13 mouse cellular contexts compared by ENCODE assay signal in the genomic region with DNA sequence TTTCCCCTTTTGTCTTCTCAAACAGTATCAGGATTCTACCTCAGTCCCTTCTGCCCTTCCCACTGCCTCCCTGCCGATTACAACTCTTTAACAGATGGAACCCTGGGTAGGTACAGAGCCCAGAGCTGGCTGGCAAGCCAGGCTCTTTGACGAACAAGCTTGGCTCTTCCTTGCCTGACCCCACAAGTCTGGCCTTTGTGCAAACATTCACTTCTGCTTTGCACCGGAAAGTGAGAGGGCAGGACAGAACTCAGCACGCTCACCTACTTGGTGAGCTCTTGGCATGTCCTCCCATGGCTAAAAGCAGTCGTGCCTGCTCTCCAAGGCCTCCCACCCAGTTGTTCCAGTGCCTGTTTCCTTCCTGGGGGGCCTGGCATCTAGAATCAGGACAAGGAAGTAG.
DNase-seq lines count a peak whose midpoint lies in the region; ATAC-seq lines count a peak whose summit lies in the region.
"Had no signal": no experiment of that assay in that cellular context is flagged by ENCODE, and none has a peak within 500 bp of the region (broad histone marks: within the 10 kb centered on the region; RNA-seq: fewer than 3 reads in every experiment).

No protein-coding gene starts in this region.

- peak; percentile 31 for DNase-seq in kidney, adult 9 months
- DNase-seq in kidney, postnatal 14 days = no peak
- DNase-seq in embryonic facial prominence, embryonic 14.5 days (ENCODE audit: low spot score) = peak; percentile 17
- DNase-seq in forebrain, embryonic 10.5 days (ENCODE audit: extremely low spot score, low spot score) = no peak
- DNase-seq in layer of hippocampus, adult 18-20 months (ENCODE audit: low spot score in 2 of 2) = no peak
- DNase-seq: heart, adult 11 months had no signal

- no peaks in the 10 kb centered on the region for H3K27me3 ChIP-seq in embryonic facial prominence, embryonic 14.5 days (replicated peaks; ENCODE audit: control insufficient read depth, insufficient read depth, low read length)
- H3K27me3 ChIP-seq in forebrain, embryonic 10.5 days (ENCODE audit: poor library complexity, severe bottlenecking) = no peaks in the 10 kb centered on the region
- H3K27me3 ChIP-seq: forebrain, embryonic 12.5 days; hindbrain, embryonic 12.5 days had no signal

- H3K4me3 ChIP-seq in embryonic facial prominence, embryonic 14.5 days (ENCODE audit: low read depth, low read length) = no peak overlapping the region
- H3K4me3 ChIP-seq in forebrain, embryonic 10.5 days = no peak overlapping the region
- H3K4me3 ChIP-seq: forebrain, embryonic 12.5 days; hindbrain, embryonic 12.5 days had no signal

- H3K9ac ChIP-seq in embryonic facial prominence, embryonic 14.5 days (ENCODE audit: low read depth, low read length) = no peak overlapping the region
- H3K9ac ChIP-seq: forebrain, embryonic 12.5 days; hindbrain, embryonic 12.5 days had no signal

- H3K4me1 ChIP-seq in embryonic facial prominence, embryonic 14.5 days (ENCODE audit: control insufficient read depth, insufficient read depth, low read length) = no peaks in the 10 kb centered on the region
- peaks cover 24% of the 10 kb centered on the region for H3K4me1 ChIP-seq in forebrain, embryonic 10.5 days

- no peaks in the 10 kb centered on the region for H3K9me3 ChIP-seq in embryonic facial prominence, embryonic 14.5 days (ENCODE audit: control insufficient read depth, low read length)
- no peaks in the 10 kb centered on the region for H3K9me3 ChIP-seq in forebrain, embryonic 10.5 days
- H3K9me3 ChIP-seq: forebrain, embryonic 12.5 days; hindbrain, embryonic 12.5 days had no signal

- 61% methylated on average over 5 of the region's 5 CpGs for WGBS in embryonic facial prominence, embryonic 14.5 days
- WGBS in forebrain, embryonic 10.5 days = 85% methylated on average over 5 of the region's 5 CpGs

- H3K27ac ChIP-seq in embryonic facial prominence, embryonic 14.5 days (replicated peaks; ENCODE audit: low read depth, low read length) = no peak overlapping the region
- H3K27ac ChIP-seq in forebrain, embryonic 10.5 days = no peak overlapping the region
- H3K27ac ChIP-seq: forebrain, embryonic 12.5 days; hindbrain, embryonic 12.5 days had no signal

- ATAC-seq in common myeloid progenitor, adult 5-6 weeks (replicated peaks; ENCODE audit: low read depth, poor library complexity, severe bottlenecking) = peak; percentile 66
- peak; percentile 34; the same call in 1 of the 2 replicates for ATAC-seq in embryonic facial prominence, embryonic 14.5 days (ENCODE audit: low read depth)
- ATAC-seq in megakaryocyte progenitor cell, adult 5-6 weeks (replicated peaks; ENCODE audit: poor library complexity) = peak; percentile 70
- ATAC-seq: forebrain, embryonic 16.5 days; hindbrain, embryonic 16.5 days; intestine, postnatal 0 days had no signal

- no peak overlapping the region for H3K4me2 ChIP-seq in embryonic facial prominence, embryonic 14.5 days (ENCODE audit: low read depth, low read length)
- H3K4me2 ChIP-seq: forebrain, embryonic 12.5 days; hindbrain, embryonic 12.5 days had no signal

- H3K36me3 ChIP-seq in embryonic facial prominence, embryonic 14.5 days (ENCODE audit: control insufficient read depth, insufficient read depth, low read length) = no peaks in the 10 kb centered on the region
- no peaks in the 10 kb centered on the region for H3K36me3 ChIP-seq in forebrain, embryonic 10.5 days (replicated peaks)
- H3K36me3 ChIP-seq: forebrain, embryonic 12.5 days; hindbrain, embryonic 12.5 days had no signal

Comparison
In these comparisons a context has a peak if more than half of its experiments do, and no peak if none do; other contexts are left out.
1. DNase-seq: peak in kidney, adult 9 months (single experiment) and embryonic facial prominence, embryonic 14.5 days (single experiment); none in kidney, postnatal 14 days (single experiment), forebrain, embryonic 10.5 days (single experiment) and layer of hippocampus, adult 18-20 months (0 of 2).
2. Peak in every context shown above with its lines, with median percentiles within 50 percentile points of each other: ATAC-seq.